Mouse (Mus musculus) midbrain, embryonic 16.5 days (tissue): ENCODE data around the gene Mast3. TPM values are rescaled to one million over a fixed set of nuclear protein-coding genes. Genes with fewer than 3 reads are reported as not detected.

Experiments used
- ATAC-seq: fragments of 200-750 bp; cut with Nextera tagmentation; 2 replicates; pipeline ENCODE4 v1.8.0; 2017; ENCODE audit warnings: moderate TSS enrichment
- H3K27ac ChIP-seq: fragments of 300-500 bp; sonication (generic); 2 replicates; pipeline ENCODE4 v1.5.1; 2014; ENCODE audit warnings: mild to moderate bottlenecking, low read length, mixed read lengths
- H3K27me3 ChIP-seq: fragments of 300-500 bp; sonication (generic); 2 replicates; pipeline ENCODE4 v1.6.1; 2014; ENCODE audit warnings: low read depth, low read length, mixed read lengths; ENCODE audit not compliant: control insufficient read depth, insufficient read depth
- H3K36me3 ChIP-seq: fragments of 300-500 bp; sonication (generic); 2 replicates; pipeline ENCODE4 v1.6.1; 2014; ENCODE audit warnings: mild to moderate bottlenecking, low read length, moderate library complexity, mixed read lengths; ENCODE audit not compliant: control insufficient read depth, insufficient read depth
- H3K4me1 ChIP-seq: fragments of 300-500 bp; sonication (generic); 2 replicates; pipeline ENCODE4 v1.6.1; 2014; ENCODE audit warnings: mild to moderate bottlenecking, low read length, mixed read lengths; ENCODE audit not compliant: control insufficient read depth, insufficient read depth
- H3K4me2 ChIP-seq: fragments of 300-500 bp; sonication (generic); 2 replicates; pipeline ENCODE4 v1.6.1; 2014; ENCODE audit warnings: mild to moderate bottlenecking, low read length, mixed read lengths
- H3K4me3 ChIP-seq: fragments of 300-500 bp; sonication (generic); 2 replicates; pipeline ENCODE4 v1.5.1; 2014; ENCODE audit warnings: low read depth, mild to moderate bottlenecking, low read length, moderate library complexity, mixed read lengths
- H3K9ac ChIP-seq: fragments of 300-500 bp; sonication (generic); 2 replicates; pipeline ENCODE4 v1.6.1; 2014; ENCODE audit warnings: low read depth, low read length, mixed read lengths
- H3K9me3 ChIP-seq: fragments of 300-500 bp; sonication (generic); replicated peaks from 2 replicates; pipeline ENCODE4 v1.6.1; 2014; ENCODE audit warnings: mild to moderate bottlenecking, low read length, mixed read lengths; ENCODE audit not compliant: control insufficient read depth, poor library complexity, severe bottlenecking
- WGBS: fragments of 180-500 bp; shearing (Covaris S2); extraction: QIAGEN DNeasy Blood & Tissue Kit; methylation state at CpG from one replicate; pipeline ENCODE4 v1.1.7; 2014; 5-methylcytosine and 5-hydroxymethylcytosine counted together
- polyA plus RNA-seq: library from polyadenylated mRNA; unstranded; fragments of >200 nt; fragmentation: Nextera tagmentation; extraction: Ambion mirVana; gene quantifications from 2 replicates; pipeline ENCODE4 v1.2.1, GENCODE M21; 2015

The Mast3 gene
- polyA plus RNA-seq: 21.1 and 23.2 TPM in 2 replicates

- WGBS: 1% methylated on average over 45 of the region's 45 CpGs
- H3K4me1 ChIP-seq: peaks cover 10% of the 10 kb centered on the region
- peak within 1 kb of the TSS; percentile 61 for H3K9ac ChIP-seq
- H3K4me3 ChIP-seq: peak within 1 kb of the TSS; percentile 58
- peak; percentile 89 for ATAC-seq
- peaks cover 24% of the 10 kb centered on the region for H3K27me3 ChIP-seq
- peak within 1 kb of the TSS; percentile 82 for H3K4me2 ChIP-seq
- no peaks in the 10 kb centered on the region for H3K9me3 ChIP-seq
- H3K36me3 ChIP-seq: no peaks in the 10 kb centered on the region
- no peak within 1 kb of the TSS for H3K27ac ChIP-seq
These were observed at the start of gene Mast3 for GRCm38 (mm10) chr8:70804481-70805206. Mast3 (minus strand) TSS chr8:70805054.

GRCm38 (mm10) chr8:70853863-70854262, 49.0 kb upstream of the Mast3 start:
- ATAC-seq: no peak
- 79% methylated on average over 2 of the region's 2 CpGs for WGBS
- peaks cover 5% of the 10 kb centered on the region; the same call in 1 of the 2 replicates for H3K36me3 ChIP-seq
- H3K9ac ChIP-seq: no peak overlapping the region
- no peak overlapping the region for H3K27ac ChIP-seq
- H3K27me3 ChIP-seq: no peaks in the 10 kb centered on the region
- peaks cover 18% of the 10 kb centered on the region for H3K4me1 ChIP-seq
- no peaks in the 10 kb centered on the region for H3K9me3 ChIP-seq
- no peak overlapping the region for H3K4me3 ChIP-seq
- H3K4me2 ChIP-seq: no peak overlapping the region

GRCm38 (mm10) chr8:70852595-70853231, 47.9 kb upstream of the Mast3 start:
- Histone ChIP-seq H3K27ac (no peak overlapping the region), H3K9ac (no peak overlapping the region), H3K4me2 (no peak overlapping the region), H3K9me3 (no peaks in the 10 kb centered on the region), H3K36me3 (peaks cover 5% of the 10 kb centered on the region; the same call in 1 of the 2 replicates), H3K4me1 (peaks cover 15% of the 10 kb centered on the region), H3K27me3 (no peaks in the 10 kb centered on the region; the same call in 1 of the 2 replicates), H3K4me3 (no peak overlapping the region)
- WGBS: 94% methylated on average over 41 of the region's 41 CpGs
- ATAC-seq: no peak

GRCm38 (mm10) chr8:70851837-70852236, 47.0 kb upstream of the Mast3 start:
- ATAC-seq: no peak
- peaks cover 5% of the 10 kb centered on the region; the same call in 1 of the 2 replicates for H3K36me3 ChIP-seq
- H3K9ac ChIP-seq: 0 out of 2 replicates have a peak overlapping the region, but pooled peaks have one; percentile 30

GRCm38 (mm10) chr8:70850947-70851346, 46.1 kb upstream of the Mast3 start:
- Histone ChIP-seq H3K4me2 (no peak overlapping the region), H3K4me1 (peaks cover 2% of the 10 kb centered on the region)
- 89% methylated on average over 4 of the region's 4 CpGs for WGBS

More at GRCm38 (mm10) chr8:70851837-70852236, 47.0 kb upstream of the Mast3 start:
- Histone ChIP-seq H3K27ac (no peak overlapping the region), H3K4me3 (no peak overlapping the region), H3K27me3 (no peaks in the 10 kb centered on the region; the same call in 1 of the 2 replicates), H3K4me2 (no peak overlapping the region), H3K4me1 (peaks cover 8% of the 10 kb centered on the region), H3K9me3 (no peaks in the 10 kb centered on the region)
- 67% methylated on average over 6 of the region's 6 CpGs for WGBS

GRCm38 (mm10) chr8:70850132-70850845, 45.4 kb upstream of the Mast3 start:
- H3K4me2 ChIP-seq: no peak overlapping the region
- WGBS: 81% methylated on average over 7 of the region's 7 CpGs
- peaks cover 5% of the 10 kb centered on the region; the same call in 1 of the 2 replicates for H3K36me3 ChIP-seq
- H3K27ac ChIP-seq: no peak overlapping the region
- H3K4me3 ChIP-seq: no peak overlapping the region
- no peak overlapping the region for H3K9ac ChIP-seq
- no peaks in the 10 kb centered on the region; the same call in 1 of the 2 replicates for H3K27me3 ChIP-seq
- H3K9me3 ChIP-seq: no peaks in the 10 kb centered on the region
- H3K4me1 ChIP-seq: no peaks in the 10 kb centered on the region
- no peak for ATAC-seq

More at GRCm38 (mm10) chr8:70850947-70851346, 46.1 kb upstream of the Mast3 start:
- no peak for ATAC-seq
- H3K27me3 ChIP-seq: no peaks in the 10 kb centered on the region; the same call in 1 of the 2 replicates
- no peaks in the 10 kb centered on the region for H3K9me3 ChIP-seq
- peaks cover 5% of the 10 kb centered on the region; the same call in 1 of the 2 replicates for H3K36me3 ChIP-seq
- H3K27ac ChIP-seq: no peak overlapping the region
- H3K4me3 ChIP-seq: no peak overlapping the region
- no peak overlapping the region for H3K9ac ChIP-seq

- H3K4me1 ChIP-seq: no peaks in the 10 kb centered on the region
- no peak overlapping the region for H3K9ac ChIP-seq
- ATAC-seq: no peak
- H3K4me3 ChIP-seq: no peak overlapping the region
- H3K36me3 ChIP-seq: peaks cover 5% of the 10 kb centered on the region; the same call in 1 of the 2 replicates
- no peak overlapping the region for H3K27ac ChIP-seq
- WGBS: 88% methylated on average over 3 of the region's 3 CpGs
- H3K27me3 ChIP-seq: no peaks in the 10 kb centered on the region; the same call in 1 of the 2 replicates
- no peak overlapping the region for H3K4me2 ChIP-seq
- no peaks in the 10 kb centered on the region for H3K9me3 ChIP-seq
These were observed 44.6 kb upstream of the Mast3 start for GRCm38 (mm10) chr8:70849333-70849990.

GRCm38 (mm10) chr8:70846371-70847154, 41.7 kb upstream of the Mast3 start:
- H3K27me3 ChIP-seq: no peaks in the 10 kb centered on the region; the same call in 1 of the 2 replicates
- no peak overlapping the region for H3K4me3 ChIP-seq
- no peak overlapping the region for H3K4me2 ChIP-seq
- no peaks in the 10 kb centered on the region for H3K9me3 ChIP-seq
- 61% methylated on average over 15 of the region's 15 CpGs for WGBS
- H3K4me1 ChIP-seq: no peaks in the 10 kb centered on the region
- H3K36me3 ChIP-seq: peaks cover 2% of the 10 kb centered on the region; the same call in 1 of the 2 replicates
- no peak for ATAC-seq
- no peak overlapping the region for H3K9ac ChIP-seq
- H3K27ac ChIP-seq: no peak overlapping the region
